Mouse (Mus musculus) embryo, embryonic 10.5 days (tissue): ENCODE results near the gene Slc10a1.

Experiments used
- DNase-seq: peaks from one replicate; pipeline ENCODE4 v3.0.0-alpha.2; 2015; ENCODE audit warnings: low spot score

The Slc10a1 gene

GRCm38 (mm10) chr12:80968605-80969004 lies at the start of gene Slc10a1:
Gene Slc10a1 (minus strand): TSS chr12:80968705.
- no peak for DNase-seq

GRCm38 (mm10) chr12:81017624-81018023 lies 49.1 kb upstream of the Slc10a1 start:
- DNase-seq = no peak

DNA sequence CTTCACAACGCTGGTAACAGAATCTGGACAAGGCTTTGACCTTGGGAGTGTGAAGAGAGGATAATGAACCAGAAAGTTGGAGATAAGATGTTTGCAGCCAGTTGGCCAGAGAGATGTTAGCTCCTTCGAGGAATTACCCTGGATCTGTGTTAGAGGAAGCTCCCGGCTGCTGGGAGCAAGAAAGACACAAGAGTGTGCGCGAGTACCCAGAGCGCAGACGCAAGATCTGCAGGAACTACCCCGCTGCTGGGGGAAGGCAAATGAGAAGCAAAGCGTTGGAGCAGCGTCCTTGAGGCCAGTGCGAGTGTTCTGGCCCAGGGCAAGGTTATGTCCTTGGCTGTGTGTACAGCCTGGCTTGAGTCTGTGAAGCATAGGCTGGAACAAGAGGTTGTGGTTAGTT lies 45.0 kb upstream of the Slc10a1 start:
- DNase-seq = no peak

DNA sequence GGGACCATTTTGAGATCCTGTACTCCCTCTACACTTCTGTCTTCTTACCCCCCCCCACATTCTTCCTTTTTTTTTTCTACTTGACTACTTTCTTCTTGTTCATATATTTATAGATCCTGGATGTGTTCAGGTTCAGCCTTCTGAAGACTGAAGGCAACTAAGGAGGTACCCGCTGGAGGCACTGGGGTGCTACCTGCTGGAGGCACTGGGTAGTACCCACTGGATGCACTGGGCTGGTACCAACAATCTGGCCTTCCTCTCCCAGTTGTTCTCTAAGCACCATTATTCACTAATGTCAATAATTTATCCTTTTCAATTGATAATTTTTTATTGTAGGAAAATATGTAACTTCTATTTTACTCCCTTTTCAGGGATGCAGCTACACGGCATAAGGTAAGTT lies 43.5 kb upstream of the Slc10a1 start:
- DNase-seq = no peak

- peak; percentile 61 for DNase-seq
Measured at GRCm38 (mm10) chr12:81009813-81010212, 41.3 kb upstream of the Slc10a1 start.

- peak; percentile 68 for DNase-seq
Measured at GRCm38 (mm10) chr12:81002841-81003635, 34.5 kb upstream of the Slc10a1 start.

DNA sequence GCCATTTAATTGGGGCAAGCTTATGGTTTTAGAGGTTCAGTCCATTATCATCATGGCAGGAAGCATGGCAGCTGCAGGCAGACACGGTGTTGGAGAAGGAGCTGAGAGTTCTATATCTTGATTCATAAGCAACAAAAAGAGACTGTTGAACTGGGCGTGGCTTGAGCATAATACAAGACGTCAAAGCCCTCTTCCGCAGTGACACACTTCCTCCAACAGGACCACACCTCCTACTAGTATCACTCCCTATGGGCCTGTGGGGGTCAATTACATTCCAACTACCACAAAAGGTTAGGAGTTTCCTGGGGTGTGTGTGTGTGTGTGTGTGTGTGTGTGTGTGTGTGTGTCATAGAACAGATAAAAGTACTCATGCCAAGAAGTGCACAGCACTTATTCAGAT lies 32.4 kb upstream of the Slc10a1 start:
- no peak for DNase-seq

DNA sequence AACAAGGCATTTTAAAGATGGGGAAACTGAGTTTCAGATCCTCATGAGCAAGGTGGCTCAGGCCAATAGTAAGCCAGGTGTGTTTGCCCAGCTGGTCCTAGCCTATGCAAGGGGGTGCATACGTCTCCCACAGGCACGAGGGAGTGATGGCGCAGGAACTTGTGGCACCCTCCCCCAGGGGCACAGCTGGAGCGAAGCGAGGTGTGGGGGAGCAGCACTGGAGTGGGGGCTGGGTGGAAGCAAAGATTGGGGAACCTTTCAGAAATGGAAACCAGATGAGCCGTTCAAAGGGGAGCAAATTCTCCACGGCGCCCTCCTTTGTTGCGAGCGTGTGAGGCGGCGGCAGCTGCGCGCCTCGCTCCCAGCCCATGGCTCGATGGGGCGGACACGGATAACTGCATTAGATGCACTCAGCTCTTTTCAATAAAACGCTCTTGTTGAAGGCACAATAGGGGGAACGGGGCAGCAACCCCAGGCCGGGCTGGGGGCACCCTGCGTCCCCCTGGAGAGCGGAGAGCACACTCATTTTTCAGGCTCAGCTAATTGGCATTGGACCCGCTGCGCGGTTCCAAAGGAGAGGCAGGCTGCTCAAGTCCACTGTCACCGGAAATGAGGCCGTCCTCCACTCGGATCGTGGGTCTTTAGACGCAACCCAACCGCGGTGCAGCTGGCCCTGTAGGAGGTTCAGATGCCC lies 30.2 kb upstream of the Slc10a1 start:
- DNase-seq = peak; percentile 74

GRCm38 (mm10) chr12:80997652-80998051 lies 29.1 kb upstream of the Slc10a1 start:
- DNase-seq = peak; percentile 43

DNA sequence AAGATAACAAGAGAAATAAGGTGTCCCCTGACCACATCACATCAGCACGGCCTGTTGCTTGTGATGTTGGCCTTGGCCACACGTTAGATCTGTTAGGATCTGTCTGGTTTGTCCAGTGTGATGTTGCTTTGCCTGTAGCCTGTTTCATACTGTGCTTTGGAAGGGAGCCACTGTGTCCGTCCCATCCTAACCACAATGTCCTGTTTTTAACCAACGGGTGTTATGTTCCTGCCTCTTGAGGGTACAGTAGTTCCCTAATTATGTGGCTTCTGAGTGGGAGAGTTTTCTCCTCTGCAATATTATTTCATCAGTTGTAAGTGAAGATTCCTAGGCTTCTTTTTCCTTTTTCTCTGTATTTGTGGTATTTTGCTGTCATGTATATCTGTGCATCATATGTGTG lies 26.8 kb upstream of the Slc10a1 start:
- no peak for DNase-seq

- no peak for DNase-seq
Measured at GRCm38 (mm10) chr12:80993773-80994172, 25.3 kb upstream of the Slc10a1 start.

DNA sequence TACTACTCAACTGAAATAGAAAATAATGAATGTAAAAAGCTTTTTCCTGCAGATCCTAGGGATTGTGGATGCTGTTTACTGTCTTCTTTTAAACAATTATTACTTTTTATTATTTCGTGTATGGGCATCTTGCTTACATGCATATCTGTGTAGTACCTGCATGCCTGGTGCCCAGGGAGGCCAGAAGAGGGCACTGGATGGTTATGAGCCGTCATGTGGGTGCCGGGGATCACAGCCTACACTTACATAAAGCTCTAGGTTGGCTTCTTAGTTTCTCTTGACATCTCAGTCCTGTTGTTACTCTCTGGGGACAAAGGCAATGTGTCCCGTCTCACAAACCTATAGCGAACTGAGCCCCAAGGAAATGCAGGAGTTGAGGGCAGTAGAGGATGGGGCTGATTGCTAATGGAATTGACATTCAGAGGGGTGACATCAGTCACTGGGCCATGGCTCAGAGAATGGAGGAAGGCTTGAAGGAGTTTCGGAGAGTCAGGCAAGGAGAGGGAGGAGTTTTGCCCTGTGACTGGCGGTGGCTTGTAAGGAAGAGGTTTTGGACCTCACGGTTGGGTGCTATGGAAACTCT lies 24.1 kb upstream of the Slc10a1 start:
- DNase-seq = no peak

GRCm38 (mm10) chr12:80991806-80992205 lies 23.3 kb upstream of the Slc10a1 start:
- DNase-seq = no peak

DNA sequence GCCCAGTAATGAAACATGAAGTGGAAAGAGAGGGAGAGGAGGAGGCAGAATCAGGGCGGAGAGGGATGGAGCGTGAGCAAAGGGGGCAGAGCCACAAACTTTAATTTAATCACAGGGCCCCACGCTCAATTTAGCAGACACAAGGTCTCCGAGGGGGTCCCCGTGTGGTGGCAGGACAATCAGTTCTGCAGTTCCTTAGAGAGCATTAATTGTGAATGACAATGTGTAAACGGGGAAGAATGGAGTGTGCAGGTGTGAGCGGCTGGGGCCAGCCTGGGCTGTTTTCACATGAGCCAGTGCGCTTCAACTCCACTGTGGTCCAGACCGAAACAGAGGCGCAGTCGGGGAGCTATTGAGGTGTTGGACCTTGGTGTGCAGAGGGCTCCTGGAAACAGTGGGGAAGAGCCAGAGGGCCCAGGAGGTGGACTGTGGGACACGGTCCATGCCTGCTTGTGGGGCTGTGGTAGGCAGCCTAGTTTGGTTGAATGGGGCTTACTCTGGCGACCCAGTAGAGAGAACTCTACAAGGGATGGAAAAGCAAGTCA lies 22.5 kb upstream of the Slc10a1 start:
- no peak for DNase-seq

DNA sequence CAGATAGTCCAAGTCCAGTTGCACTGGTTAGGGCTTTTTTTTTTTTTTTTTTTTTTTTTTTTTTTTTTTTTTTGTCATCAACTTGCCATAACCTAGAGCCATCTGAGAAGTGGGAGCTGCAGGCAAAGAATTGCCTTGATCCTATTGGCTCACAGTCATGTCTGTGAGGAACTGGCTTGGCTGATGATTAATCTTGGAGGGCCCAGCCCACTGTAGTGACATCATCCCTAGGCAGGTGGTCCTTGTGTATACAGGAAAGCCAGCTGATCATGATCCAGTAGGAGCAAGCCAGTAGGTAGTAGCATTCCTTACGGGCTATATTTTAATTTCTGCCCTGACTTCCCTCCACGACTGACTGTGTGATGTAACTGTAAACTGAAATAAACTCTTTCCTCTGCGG lies 19.8 kb upstream of the Slc10a1 start:
- DNase-seq = no peak

DNA sequence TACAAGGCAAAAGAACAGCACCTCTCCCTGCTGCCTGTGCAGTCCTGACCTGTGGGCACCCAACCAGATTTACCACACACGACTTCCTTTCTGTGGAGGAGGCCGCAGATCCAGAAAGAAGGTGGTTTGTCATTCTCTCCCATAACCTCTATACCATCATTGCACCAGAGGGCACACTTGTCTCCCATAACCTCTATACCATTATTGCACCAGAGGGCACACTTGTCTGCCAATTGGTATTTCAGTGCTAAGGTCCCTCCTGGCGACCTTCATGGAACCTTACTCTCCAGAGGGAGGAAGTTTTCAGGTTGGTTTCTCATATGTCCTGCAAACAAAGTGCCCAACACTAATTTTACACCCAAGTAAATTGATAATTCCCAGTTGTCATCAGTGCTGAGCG lies 18.1 kb upstream of the Slc10a1 start:
- DNase-seq = no peak

- no peak for DNase-seq
Measured at GRCm38 (mm10) chr12:80983695-80984094, 15.2 kb upstream of the Slc10a1 start.

DNA sequence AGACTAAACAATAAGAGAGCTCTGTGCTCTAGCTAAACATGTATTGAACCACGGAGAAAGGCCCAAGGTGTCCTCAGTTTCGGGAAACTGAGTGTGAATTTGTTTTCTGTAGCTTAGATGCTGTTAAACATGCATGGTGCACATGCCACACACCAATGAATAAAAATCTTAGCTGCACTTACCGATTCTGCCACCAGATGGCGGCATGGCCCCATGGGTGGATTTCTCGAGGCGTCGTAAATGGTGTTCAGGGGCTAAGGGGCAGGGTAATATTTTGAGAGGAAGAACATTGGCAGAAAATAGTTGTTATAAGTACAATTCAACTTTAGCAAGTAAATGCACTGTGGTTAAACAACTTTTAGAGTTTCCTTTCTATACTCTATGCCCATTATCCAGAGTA lies 13.8 kb upstream of the Slc10a1 start:
- peak; percentile 88 for DNase-seq

GRCm38 (mm10) chr12:80975939-80976671 lies 7.6 kb upstream of the Slc10a1 start:
- DNase-seq = no peak

- no peak for DNase-seq
Measured at GRCm38 (mm10) chr12:80971756-80972155, 3.3 kb upstream of the Slc10a1 start.

GRCm38 (mm10) chr12:80970181-80970705 lies 1.7 kb upstream of the Slc10a1 start:
- no peak for DNase-seq

- DNase-seq = no peak
Measured at GRCm38 (mm10) chr12:80967918-80968317, 587 bp downstream of the Slc10a1 start.
